ENCODE assay signal across 8 mouse cellular contexts in the genomic region with DNA sequence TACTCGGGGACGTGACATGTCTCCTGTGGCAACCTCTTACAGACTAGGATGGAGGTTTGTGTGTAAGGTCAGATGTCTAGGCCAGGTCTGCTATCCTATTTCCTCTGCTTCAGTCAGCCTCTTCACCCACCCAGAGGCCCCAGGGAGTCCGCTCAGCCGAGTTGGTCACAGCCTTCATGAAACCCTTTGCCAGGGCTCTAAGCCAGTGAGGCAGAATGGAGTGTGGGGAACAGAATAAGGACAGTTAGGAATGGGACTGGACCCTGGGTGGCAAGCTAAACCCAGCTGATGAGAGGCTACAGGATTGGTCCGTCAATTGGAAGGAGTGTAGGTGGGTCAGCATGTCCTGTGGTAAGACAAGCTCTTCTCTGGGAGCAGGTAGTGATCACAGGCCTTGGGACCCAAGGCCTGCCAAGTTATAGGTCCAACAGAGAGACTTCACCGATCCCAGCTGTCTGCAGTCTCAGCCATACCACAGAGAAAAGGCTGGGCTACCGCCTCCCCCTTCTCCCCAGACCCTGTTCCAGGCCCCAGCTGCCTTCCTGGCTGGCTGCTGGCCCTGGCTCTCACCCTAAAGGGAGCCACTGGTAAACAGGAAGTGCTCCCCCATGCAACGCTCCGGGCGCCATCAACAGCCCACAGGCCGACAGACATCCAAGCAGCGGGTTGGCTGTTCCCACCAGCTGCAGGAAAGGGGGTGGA. TPM values are rescaled to one million over a fixed set of nuclear protein-coding genes. Genes with fewer than 3 reads are reported as not detected.
A peak's percentile ranks its signal among the peaks of the same experiment; 100 is the strongest.
DNase-seq lines count a peak whose midpoint lies in the region; ATAC-seq and TF ChIP-seq lines count a peak whose summit lies in the region.

No protein-coding gene starts in this region.

- no peaks in the 10 kb centered on the region for H3K36me3 ChIP-seq in heart, embryonic 15.5 days
- 0 out of 2 replicates have a peak, but pooled peaks cover under 1% of the 10 kb centered on the region for H3K36me3 ChIP-seq in kidney, postnatal 0 days (ENCODE audit: insufficient read depth, low read length)

- no peaks in the 10 kb centered on the region for H3K9me3 ChIP-seq in heart, embryonic 15.5 days (replicated peaks)
- no peaks in the 10 kb centered on the region for H3K9me3 ChIP-seq in kidney, postnatal 0 days (replicated peaks; ENCODE audit: low read length)

- no peak overlapping the region for H3K4me3 ChIP-seq in heart, embryonic 15.5 days
- H3K4me3 ChIP-seq in kidney, postnatal 0 days (replicated peaks; ENCODE audit: low read depth, low read length), result no peak overlapping the region

- peak overlapping the region; percentile 91 for H3K27ac ChIP-seq in heart, embryonic 15.5 days
- peak overlapping the region; percentile 95 for H3K27ac ChIP-seq in kidney, postnatal 0 days

- no peaks in the 10 kb centered on the region for H3K27me3 ChIP-seq in heart, embryonic 15.5 days
- no peaks in the 10 kb centered on the region for H3K27me3 ChIP-seq in kidney, postnatal 0 days (ENCODE audit: insufficient read depth, low read length)

- 41% methylated on average over 12 of the region's 12 CpGs for WGBS in heart, embryonic 15.5 days
- WGBS in kidney, postnatal 0 days, result 30% methylated on average over 12 of the region's 12 CpGs

- no peak overlapping the region for H3K4me2 ChIP-seq in heart, embryonic 15.5 days
- no peak overlapping the region for H3K4me2 ChIP-seq in kidney, postnatal 0 days (ENCODE audit: low read length)

- ATAC-seq in heart, embryonic 15.5 days (replicated peaks; ENCODE audit: insufficient number of reproducible peaks, insufficient read depth, low FRiP score, low read depth), result no peak
- no peak for ATAC-seq in kidney, postnatal 0 days (replicated peaks; ENCODE audit: low FRiP score, low read depth)
- peak; percentile 19 for ATAC-seq in megakaryocyte progenitor cell, adult 5-6 weeks (replicated peaks; ENCODE audit: poor library complexity)

- peak; percentile 71 for DNase-seq in cerebellum, adult 11-12 months
- DNase-seq in cerebellum, adult 11 months, result no peak
- peak; percentile 40 for DNase-seq in thymus, postnatal 0 days (ENCODE audit: low spot score)
- no peak for DNase-seq in thymus, postnatal 10 days (ENCODE audit: low spot score in 2 of 2)
- peak; percentile 79 for DNase-seq in kidney, postnatal 0 days (ENCODE audit: low spot score)
- DNase-seq in frontal cortex, postnatal 25 days (ENCODE audit: low spot score in 2 of 2), result no peak

- H3K4me1 ChIP-seq in heart, embryonic 15.5 days (replicated peaks), result peaks cover 83% of the 10 kb centered on the region
- H3K4me1 ChIP-seq in kidney, postnatal 0 days (replicated peaks; ENCODE audit: insufficient read depth, low read length), result peaks cover 69% of the 10 kb centered on the region

- TF ChIP-seq CTCF in kidney, postnatal 0 days (IDR thresholded peaks at IDR 0.05; ENCODE audit: low read depth), result no peak

- H3K9ac ChIP-seq in heart, embryonic 15.5 days, result no peak overlapping the region
- H3K9ac ChIP-seq in kidney, postnatal 0 days (ENCODE audit: low read depth, low read length), result peak overlapping the region; percentile 14; the same call in 1 of the 2 replicates

RNA-seq across cellular contexts. Expression of gene Mtss1l, which starts 2.2 kb away (rescaled TPM):
- 5.8 and 6.4 TPM in 2 replicates for polyA plus RNA-seq in thymus, postnatal 0 days (2015; fragmentation: Nextera tagmentation; extraction: Ambion mirVana)
- 10.1 and 15.7 TPM in 2 replicates for polyA plus RNA-seq in heart, embryonic 15.5 days (2015; fragmentation: Nextera tagmentation; extraction: Ambion mirVana)
- 8.7 and 12.4 TPM in 2 replicates for polyA plus RNA-seq in kidney, postnatal 0 days (2015; fragmentation: Nextera tagmentation; extraction: Ambion mirVana)
- total RNA-seq in megakaryocyte progenitor cell, adult 5-6 weeks (2015), result 0.27 TPM in 1 of 2 replicates, not detected in the other
- 1.7 TPM in 1 of 2 replicates, not detected in the other for total RNA-seq in megakaryocyte progenitor cell, adult 5-6 weeks (2017)

Comparison
In these comparisons a context has a peak if more than half of its experiments do, and no peak if none do; other contexts are left out.
1. DNase-seq: peak in cerebellum, adult 11-12 months (single experiment), thymus, postnatal 0 days (single experiment) and kidney, postnatal 0 days (single experiment); none in cerebellum, adult 11 months (single experiment), thymus, postnatal 10 days (0 of 2) and frontal cortex, postnatal 25 days (0 of 2).